Mouse (Mus musculus): ENCODE data around the gene 3110040M04Rik.
"Not testable (repeated sequence)": the region's sequence is repeated elsewhere in the genome, so short reads cannot be mapped to it uniquely, and the experiment has no call there.

Gene 3110040M04Rik

GRCm38 (mm10) chr1:151203818-151204217 lies at the start of gene 3110040M04Rik:
Gene 3110040M04Rik (plus strand): TSS chr1:151204121.
- not testable (repeated sequence) for DNase-seq (ENCODE audit: low spot score in 2 of 2)

GRCm38 (mm10) chr1:151154131-151154530 lies 49.8 kb upstream of the 3110040M04Rik start:
- not testable (repeated sequence) for DNase-seq (ENCODE audit: low spot score in 2 of 2)

GRCm38 (mm10) chr1:151156129-151156528 lies 47.8 kb upstream of the 3110040M04Rik start:
- DNase-seq (ENCODE audit: low spot score in 2 of 2): no peak

- DNase-seq (ENCODE audit: low spot score in 2 of 2): no peak
These were observed 46.9 kb upstream of the 3110040M04Rik start for GRCm38 (mm10) chr1:151156777-151157632.

GRCm38 (mm10) chr1:151157963-151158856 lies 45.7 kb upstream of the 3110040M04Rik start:
- no peak for DNase-seq (ENCODE audit: low spot score in 2 of 2)

- no peak for DNase-seq (ENCODE audit: low spot score in 2 of 2)
These were observed 44.9 kb upstream of the 3110040M04Rik start for GRCm38 (mm10) chr1:151158857-151159510.

- no peak for DNase-seq (ENCODE audit: low spot score in 2 of 2)
These were observed 37.9 kb upstream of the 3110040M04Rik start for GRCm38 (mm10) chr1:151166031-151166430.

- no peak for DNase-seq (ENCODE audit: low spot score in 2 of 2)
These were observed 36.4 kb upstream of the 3110040M04Rik start for GRCm38 (mm10) chr1:151167297-151168047.

- no peak for DNase-seq (ENCODE audit: low spot score in 2 of 2)
These were observed 35.3 kb upstream of the 3110040M04Rik start for GRCm38 (mm10) chr1:151168637-151169036.

GRCm38 (mm10) chr1:151171572-151172461 lies 32.1 kb upstream of the 3110040M04Rik start:
- DNase-seq (ENCODE audit: low spot score in 2 of 2): no peak

GRCm38 (mm10) chr1:151177030-151177936 lies 26.6 kb upstream of the 3110040M04Rik start:
- no peak for DNase-seq (ENCODE audit: low spot score in 2 of 2)

GRCm38 (mm10) chr1:151177937-151178271 lies 26.0 kb upstream of the 3110040M04Rik start:
- no peak for DNase-seq (ENCODE audit: low spot score in 2 of 2)

GRCm38 (mm10) chr1:151178505-151179083 lies 25.3 kb upstream of the 3110040M04Rik start:
- no peak for DNase-seq (ENCODE audit: low spot score in 2 of 2)

- no peak for DNase-seq (ENCODE audit: low spot score in 2 of 2)
These were observed 23.8 kb upstream of the 3110040M04Rik start for GRCm38 (mm10) chr1:151180167-151180566.

- not testable (repeated sequence) for DNase-seq (ENCODE audit: low spot score in 2 of 2)
These were observed 21.7 kb upstream of the 3110040M04Rik start, which contains the start of gene Gm47985 for GRCm38 (mm10) chr1:151182266-151182665. Gene Gm47985 (plus strand): TSS chr1:151182537.

- DNase-seq (ENCODE audit: low spot score in 2 of 2): not testable (repeated sequence)
These were observed 17.7 kb upstream of the 3110040M04Rik start for GRCm38 (mm10) chr1:151186186-151186585.

- DNase-seq (ENCODE audit: low spot score in 2 of 2): not testable (repeated sequence)
These were observed 17.0 kb upstream of the 3110040M04Rik start for GRCm38 (mm10) chr1:151186879-151187424.

GRCm38 (mm10) chr1:151188469-151188868 lies 15.5 kb upstream of the 3110040M04Rik start:
- no peak for DNase-seq (ENCODE audit: low spot score in 2 of 2)

All from frontal cortex, postnatal 25 days (tissue).